Mouse (Mus musculus) C2C12 (cell line): ENCODE results near the gene Polr2j. TPM values are rescaled to one million over a fixed set of nuclear protein-coding genes. Genes with fewer than 3 reads are reported as not detected.

Source experiments
- H3K27me3 ChIP-seq: one replicate; pipeline ENCODE4 v1.6.1; 2011; ENCODE audit not compliant: control insufficient read depth, insufficient read depth, insufficient read length
- H3K36me3 ChIP-seq: one replicate; pipeline ENCODE4 v1.6.1; 2011; ENCODE audit not compliant: control insufficient read depth, insufficient read depth
- H3K4me3 ChIP-seq: one replicate; pipeline ENCODE4 v1.5.1; 2011; ENCODE audit warnings: mild to moderate bottlenecking, control low read depth; ENCODE audit not compliant: poor library complexity, insufficient read depth, severe bottlenecking
- H3K79me2 ChIP-seq: one replicate; pipeline ENCODE4 v1.6.1; 2011; ENCODE audit not compliant: control insufficient read depth, insufficient read depth
- H3K79me3 ChIP-seq: one replicate; pipeline ENCODE4 v1.6.1; 2011; ENCODE audit warnings: low read depth, control low read depth
- H3ac ChIP-seq: one replicate; pipeline ENCODE3; 2011; ENCODE audit warnings: low read depth; ENCODE audit not compliant: control insufficient read depth, insufficient read length
- CEBPB ChIP-seq: IDR thresholded peaks from one replicate; pipeline ENCODE4 v1.6.1; 2011; ENCODE audit warnings: low read depth, mild to moderate bottlenecking, control low read depth, moderate library complexity
- CTCF ChIP-seq: IDR thresholded peaks from one replicate; pipeline ENCODE4 v1.5.1; 2011; ENCODE audit not compliant: control insufficient read depth, insufficient read depth, insufficient read length
- FOSL1 ChIP-seq: IDR thresholded peaks from one replicate; pipeline ENCODE4 v1.8.0; 2011; ENCODE audit warnings: mild to moderate bottlenecking, low read length; ENCODE audit not compliant: poor library complexity, insufficient read depth, severe bottlenecking
- MAX ChIP-seq: IDR thresholded peaks from one replicate; pipeline ENCODE4 v1.6.1; 2011; ENCODE audit warnings: mild to moderate bottlenecking, control low read depth
- MYOD1 ChIP-seq: IDR thresholded peaks from one replicate; pipeline ENCODE4 v1.6.1; 2011; ENCODE audit warnings: low read depth; ENCODE audit not compliant: control insufficient read depth, insufficient read length
- MYOG ChIP-seq: IDR thresholded peaks from one replicate; pipeline ENCODE4 v1.6.1; 2011; ENCODE audit not compliant: control insufficient read depth, insufficient read length; ENCODE audit errors: extremely low read depth
- USF1 ChIP-seq: IDR thresholded peaks from one replicate; pipeline ENCODE4 v1.6.1; 2011; ENCODE audit warnings: low read depth, mild to moderate bottlenecking, control low read depth, moderate library complexity
- polyA plus RNA-seq: library from polyadenylated mRNA; unstranded; fragments of >200 nt; fragmentation: generic; extraction: Trizol; gene quantifications from one replicate; pipeline ENCODE4 v1.2.1, GENCODE M21; 2012; ENCODE audit warnings: missing spikeins

Polr2j gene
- polyA plus RNA-seq, 1 experiment = 206 TPM

DNA sequence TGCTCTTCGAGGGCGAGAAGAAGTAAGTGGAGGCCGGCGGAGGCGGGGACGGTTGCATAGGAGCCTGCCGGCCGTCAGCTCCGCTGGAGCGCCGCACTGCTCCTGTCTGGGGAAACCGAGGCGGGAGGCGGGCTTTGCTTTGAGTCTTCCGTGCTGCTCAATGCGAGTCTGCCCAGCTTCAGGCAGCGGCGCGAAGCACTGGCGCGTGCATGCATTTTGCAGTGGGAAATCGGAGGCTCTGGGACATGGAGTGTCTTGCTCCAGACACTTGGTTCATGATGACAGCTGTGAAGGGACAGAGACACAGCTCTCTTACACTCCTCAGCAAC lies 317 bp downstream of the Polr2j start:
- H3K27me3 ChIP-seq = no peaks in the 10 kb centered on the region
- TF ChIP-seq MAX (no peak), FOSL1 (no peak), CTCF (no peak), USF1 (no peak), MYOD1 (no peak), CEBPB (no peak), MYOG (no peak)

DNA sequence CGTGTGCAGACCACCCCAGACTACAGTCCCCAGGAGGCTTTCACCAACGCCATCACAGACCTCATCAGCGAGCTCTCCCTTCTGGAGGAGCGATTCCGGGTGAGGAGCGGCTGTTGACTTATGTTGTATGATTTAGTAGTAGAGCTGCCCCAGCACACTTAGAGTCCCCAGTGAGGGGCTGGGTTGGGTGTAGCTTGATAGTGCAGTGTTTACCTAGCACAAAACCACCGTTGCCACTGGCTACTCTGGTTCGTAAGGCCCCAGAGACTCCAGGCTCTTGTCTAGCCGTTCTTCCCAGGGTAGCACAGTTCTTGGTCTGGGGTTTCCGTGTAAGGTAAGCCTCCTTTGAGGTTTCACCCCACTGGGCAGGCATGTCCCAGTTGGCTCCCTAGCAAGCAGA lies 5.7 kb downstream of the Polr2j start:
- Histone ChIP-seq H3K79me2 (peaks cover 30% of the 10 kb centered on the region), H3K79me3 (peaks cover 22% of the 10 kb centered on the region), H3K36me3 (peaks cover 57% of the 10 kb centered on the region), H3K4me3 (no peak overlapping the region), H3ac (no peak overlapping the region), H3K27me3 (no peaks in the 10 kb centered on the region)
- TF ChIP-seq MAX (no peak), CTCF (no peak), FOSL1 (no peak)

More for the DNA sequence above, 317 bp downstream of the Polr2j start:
- Histone ChIP-seq H3K79me3 (peaks cover 27% of the 10 kb centered on the region), H3ac (peak overlapping the region; percentile 53), H3K4me3 (peak overlapping the region; percentile 87), H3K36me3 (peaks cover 24% of the 10 kb centered on the region), H3K79me2 (peaks cover 44% of the 10 kb centered on the region)

DNA sequence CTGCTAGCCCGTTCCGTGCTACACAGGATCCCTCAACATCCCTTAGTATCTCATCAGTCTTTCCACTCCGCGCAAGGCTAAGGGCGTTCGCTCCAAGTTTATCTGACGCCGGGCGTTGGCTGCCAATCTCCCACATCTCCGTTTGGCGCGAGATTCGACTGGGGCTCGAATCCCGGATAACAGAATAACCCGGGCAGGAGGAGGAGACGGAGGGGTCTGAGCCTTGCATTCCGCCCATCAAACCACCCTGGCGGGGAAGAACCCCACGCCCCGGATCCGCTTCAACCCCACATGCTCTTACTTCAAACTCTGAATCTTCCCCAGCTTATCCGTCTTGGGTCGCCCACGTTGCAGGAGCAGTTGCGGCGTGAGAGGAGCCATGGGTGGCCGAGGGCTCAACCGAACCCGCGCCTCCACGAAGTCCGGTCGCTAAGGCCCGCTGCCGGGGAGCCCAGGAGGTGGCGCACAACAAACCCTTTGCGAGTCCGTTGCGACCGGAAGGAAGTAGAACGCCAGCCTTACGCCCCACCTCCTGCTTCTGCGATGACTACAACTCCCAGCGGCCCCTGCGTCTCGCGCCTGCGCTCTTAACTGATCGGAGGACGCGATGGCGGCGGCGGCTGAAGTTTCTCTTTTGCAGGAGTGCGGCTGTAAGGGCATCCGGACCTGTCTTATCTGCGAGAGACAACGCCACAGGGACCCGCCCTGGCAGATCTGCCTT lies 19.3 kb downstream of the Polr2j start, which contains the start of the genes Lrwd1 and Alkbh4:
Gene Lrwd1, minus strand, starts transcription at position 504 of the 721 bp plus-strand sequence.
Gene Alkbh4, plus strand, starts transcription at position 576 of the 721 bp plus-strand sequence.
- Histone ChIP-seq H3ac (peak within 1 kb of the TSS; percentile 80), H3K4me3 (peak within 1 kb of the TSS; percentile 78), H3K36me3 (peaks cover 33% of the 10 kb centered on the region), H3K27me3 (no peaks in the 10 kb centered on the region), H3K79me3 (peaks cover 8% of the 10 kb centered on the region), H3K79me2 (peaks cover 42% of the 10 kb centered on the region)
- TF ChIP-seq MYOG (no peak), MAX (peak; percentile 9), CTCF (peak; percentile 72)

DNA sequence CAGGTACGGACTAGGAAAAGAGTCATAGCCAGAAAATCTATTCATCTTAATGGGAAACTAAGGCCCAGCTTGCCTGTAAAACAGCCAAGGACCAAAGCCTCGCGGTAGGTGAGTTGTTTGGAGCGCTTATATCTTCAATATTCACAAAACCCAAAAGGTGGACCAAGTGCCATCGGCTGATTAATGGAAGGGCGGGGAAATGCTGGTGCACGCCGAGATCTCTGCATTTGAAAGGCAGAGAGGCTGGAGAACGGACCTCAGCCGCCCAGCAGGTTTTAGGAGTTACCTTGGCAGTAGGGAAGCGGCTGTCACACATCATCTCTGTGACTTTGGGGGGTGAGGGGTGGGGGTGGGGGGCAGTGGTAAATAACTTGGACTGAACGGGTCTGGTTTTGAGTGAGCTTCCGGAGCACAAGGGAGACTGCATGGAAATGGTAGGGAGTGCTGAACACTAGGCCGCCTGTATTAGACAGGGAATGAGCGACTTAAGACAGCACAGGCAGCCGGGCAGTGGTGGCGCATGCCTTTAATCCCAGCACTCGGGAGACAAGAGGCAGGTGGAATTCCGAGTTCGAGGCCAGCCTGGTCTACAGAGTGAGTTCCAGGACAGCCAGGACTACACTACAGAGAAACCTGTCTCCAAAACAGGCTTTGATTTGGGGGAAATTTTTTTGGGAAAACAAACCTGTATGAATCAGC lies 20.0 kb downstream of the Polr2j start:
- H3K27me3 ChIP-seq = no peaks in the 10 kb centered on the region

DNA sequence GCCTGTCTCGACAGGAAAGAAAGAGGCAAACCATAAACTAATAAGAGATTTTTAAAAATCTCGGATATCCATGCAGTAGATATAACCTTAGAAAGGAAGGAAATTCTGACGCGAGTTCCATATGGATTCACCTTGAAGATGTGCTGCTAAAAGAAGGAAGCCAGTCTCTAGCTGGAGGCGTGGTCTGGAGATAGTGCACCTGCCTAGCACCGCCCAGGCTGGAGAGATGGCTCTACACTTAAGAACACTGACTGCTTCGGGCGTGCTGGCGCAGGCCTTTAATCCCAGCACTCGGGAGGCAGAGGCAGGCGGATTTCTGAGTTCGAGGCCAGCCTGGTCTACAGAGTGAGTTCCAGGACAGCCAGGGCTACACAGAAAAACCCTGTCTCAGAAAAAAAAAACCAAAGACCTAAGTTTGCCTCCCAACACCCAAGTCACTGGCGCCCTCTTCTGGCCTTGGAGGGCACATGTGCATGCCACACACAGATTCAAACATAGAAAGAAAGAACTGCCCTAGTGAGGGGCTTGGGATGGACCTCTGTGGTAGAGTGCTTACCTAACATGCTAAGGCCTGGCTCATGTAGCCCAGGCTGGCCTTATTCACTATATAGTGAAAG lies 21.3 kb downstream of the Polr2j start:
- Histone ChIP-seq H3K79me3 (peaks cover 8% of the 10 kb centered on the region), H3K4me3 (no peak overlapping the region), H3K79me2 (peaks cover 42% of the 10 kb centered on the region), H3K27me3 (no peaks in the 10 kb centered on the region), H3K36me3 (peaks cover 42% of the 10 kb centered on the region), H3ac (no peak overlapping the region)
- TF ChIP-seq CTCF (peak; percentile 45), MYOD1 (no peak), MYOG (no peak), USF1 (no peak), FOSL1 (no peak), CEBPB (no peak), MAX (no peak)

More for the DNA sequence above, 20.0 kb downstream of the Polr2j start:
- Histone ChIP-seq H3K4me3 (peak overlapping the region; percentile 78), H3K79me2 (peaks cover 42% of the 10 kb centered on the region), H3K79me3 (peaks cover 8% of the 10 kb centered on the region), H3K36me3 (peaks cover 34% of the 10 kb centered on the region), H3ac (peak overlapping the region; percentile 55)
- TF ChIP-seq CTCF (no peak), MYOD1 (no peak), MAX (no peak), CEBPB (no peak), MYOG (no peak), USF1 (no peak), FOSL1 (no peak)

DNA sequence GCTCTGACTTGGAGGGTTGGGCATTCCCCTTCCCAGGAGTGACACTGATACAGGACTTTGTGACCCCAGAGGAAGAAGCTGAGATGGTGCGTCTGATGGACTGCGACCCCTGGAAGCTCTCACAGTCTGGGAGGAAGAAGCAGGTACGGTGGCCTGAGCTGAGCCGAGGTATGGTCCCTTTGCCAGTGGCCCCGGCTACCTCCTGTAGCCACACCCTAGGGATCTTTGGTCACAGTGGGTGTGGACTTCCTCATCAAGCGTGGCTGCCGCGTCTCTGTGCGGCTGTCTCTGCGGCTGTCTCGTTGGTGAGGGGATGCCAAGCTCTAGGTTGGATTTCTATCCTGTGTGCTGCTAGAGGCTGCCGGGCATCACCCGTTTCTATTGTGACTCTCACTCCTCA lies 23.0 kb downstream of the Polr2j start:
- H3K27me3 ChIP-seq = no peaks in the 10 kb centered on the region
- no peak overlapping the region for H3K4me3 ChIP-seq
- peaks cover 35% of the 10 kb centered on the region for H3K36me3 ChIP-seq
- peaks cover 8% of the 10 kb centered on the region for H3K79me3 ChIP-seq
- peaks cover 42% of the 10 kb centered on the region for H3K79me2 ChIP-seq
- no peak overlapping the region for H3ac ChIP-seq
- TF ChIP-seq MAX (no peak), USF1 (no peak), CTCF (no peak), CEBPB (no peak), MYOG (no peak), MYOD1 (no peak), FOSL1 (no peak)
